Mouse (Mus musculus): ENCODE results near the gene Smim4.

The Smim4 gene

GRCm38 (mm10) chr14:31128826-31129219 is at the start of gene Smim4:
Gene Smim4, minus strand, starts transcription at chr14:31128956.
- DNase-seq (ENCODE audit: low read depth): peak; percentile 98

- no peak for DNase-seq (ENCODE audit: low read depth)
These were observed 49.0 kb upstream of the Smim4 start for GRCm38 (mm10) chr14:31177715-31178114.

GRCm38 (mm10) chr14:31177287-31177686 is 48.5 kb upstream of the Smim4 start:
- no peak for DNase-seq (ENCODE audit: low read depth)

- DNase-seq (ENCODE audit: low read depth): no peak
These were observed 44.8 kb upstream of the Smim4 start for GRCm38 (mm10) chr14:31173537-31173936.

GRCm38 (mm10) chr14:31172781-31173455 is 44.2 kb upstream of the Smim4 start:
- DNase-seq (ENCODE audit: low read depth): no peak

- no peak for DNase-seq (ENCODE audit: low read depth)
These were observed 43.1 kb upstream of the Smim4 start for GRCm38 (mm10) chr14:31171821-31172220.

GRCm38 (mm10) chr14:31171386-31171785 is 42.6 kb upstream of the Smim4 start:
- no peak for DNase-seq (ENCODE audit: low read depth)

- no peak for DNase-seq (ENCODE audit: low read depth)
These were observed 42.2 kb upstream of the Smim4 start for GRCm38 (mm10) chr14:31170963-31171362.

GRCm38 (mm10) chr14:31169508-31169907 is 40.8 kb upstream of the Smim4 start:
- no peak for DNase-seq (ENCODE audit: low read depth)

GRCm38 (mm10) chr14:31168425-31168824 is 39.7 kb upstream of the Smim4 start, which contains the start of gene Stab1:
Gene Stab1, minus strand, starts transcription at chr14:31168641.
- no peak for DNase-seq (ENCODE audit: low read depth)

- DNase-seq (ENCODE audit: low read depth): no peak
These were observed 38.1 kb upstream of the Smim4 start for GRCm38 (mm10) chr14:31166827-31167226.

GRCm38 (mm10) chr14:31165991-31166630 is 37.4 kb upstream of the Smim4 start:
- DNase-seq (ENCODE audit: low read depth): peak; percentile 48

- DNase-seq (ENCODE audit: low read depth): no peak
These were observed 36.7 kb upstream of the Smim4 start for GRCm38 (mm10) chr14:31165458-31165857.

- DNase-seq (ENCODE audit: low read depth): no peak
These were observed 36.3 kb upstream of the Smim4 start for GRCm38 (mm10) chr14:31165010-31165409.

- no peak for DNase-seq (ENCODE audit: low read depth)
These were observed 35.3 kb upstream of the Smim4 start for GRCm38 (mm10) chr14:31164067-31164466.

GRCm38 (mm10) chr14:31161638-31162037 is 32.9 kb upstream of the Smim4 start:
- no peak for DNase-seq (ENCODE audit: low read depth)

- DNase-seq (ENCODE audit: low read depth): no peak
These were observed 32.4 kb upstream of the Smim4 start for GRCm38 (mm10) chr14:31161191-31161590.

- DNase-seq (ENCODE audit: low read depth): no peak
These were observed 31.7 kb upstream of the Smim4 start for GRCm38 (mm10) chr14:31160196-31161150.

- no peak for DNase-seq (ENCODE audit: low read depth)
These were observed 16.9 kb upstream of the Smim4 start for GRCm38 (mm10) chr14:31145694-31146093.

- no peak for DNase-seq (ENCODE audit: low read depth)
These were observed 12.3 kb upstream of the Smim4 start for GRCm38 (mm10) chr14:31141011-31141410.

- no peak for DNase-seq (ENCODE audit: low read depth)
These were observed 11.4 kb upstream of the Smim4 start for GRCm38 (mm10) chr14:31140141-31140540.

GRCm38 (mm10) chr14:31139666-31140065 is 10.9 kb upstream of the Smim4 start:
- no peak for DNase-seq (ENCODE audit: low read depth)

All from NIH3T3 (cell line).